Mouse (Mus musculus): ENCODE data around the gene Gm49403.

- TF ChIP-seq CTCF (IDR thresholded peaks at IDR 0.05; ENCODE audit: low read depth, low read length), result no peak
- no peak for TF ChIP-seq TAL1 (conservative IDR thresholded peaks at IDR 0.05; ENCODE audit: low read depth, low read length)
- TF ChIP-seq POLR2AphosphoS5 (IDR thresholded peaks at IDR 0.05; ENCODE audit: insufficient replicate concordance, low read depth, low read length), result no peak
Observed at GRCm38 (mm10) chr19:8930771-8931170, 47.0 kb downstream of the Gm49403 start.

Measured in G1E (cell line).